Mouse (Mus musculus) cerebellum, adult 11 months (tissue): ENCODE measurements around the gene Gtf2a2.
"Not testable (repeated sequence)": the region's sequence is repeated elsewhere in the genome, so short reads cannot be mapped to it uniquely, and the experiment has no call there.

Experiments used
- DNase-seq: peaks from one replicate; pipeline ENCODE4 v3.0.0; 2022

Gtf2a2 gene

GRCm38 (mm10) chr9:70022083-70022482, 9.7 kb downstream of the Gtf2a2 start:
- no peak for DNase-seq

DNA sequence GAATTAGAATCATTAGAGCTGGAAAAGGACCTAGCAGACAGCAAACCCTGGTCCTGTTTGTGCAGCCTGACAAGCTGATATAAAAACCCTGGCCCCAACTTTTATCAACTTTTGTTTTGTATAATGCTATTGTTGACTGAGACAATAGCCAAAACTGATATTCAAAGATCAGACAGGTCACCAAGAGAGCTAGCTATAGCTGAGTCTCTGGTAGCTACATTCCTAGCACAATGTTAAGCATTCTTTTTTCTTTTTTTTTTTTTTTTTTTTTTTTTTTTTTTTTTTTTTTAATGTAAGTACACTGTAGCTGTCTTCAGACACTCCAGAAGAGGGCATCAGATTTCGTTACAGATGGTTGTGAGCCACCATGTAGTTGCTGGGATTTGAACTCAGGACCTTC, 11.3 kb downstream of the Gtf2a2 start:
- DNase-seq = not testable (repeated sequence)

DNA sequence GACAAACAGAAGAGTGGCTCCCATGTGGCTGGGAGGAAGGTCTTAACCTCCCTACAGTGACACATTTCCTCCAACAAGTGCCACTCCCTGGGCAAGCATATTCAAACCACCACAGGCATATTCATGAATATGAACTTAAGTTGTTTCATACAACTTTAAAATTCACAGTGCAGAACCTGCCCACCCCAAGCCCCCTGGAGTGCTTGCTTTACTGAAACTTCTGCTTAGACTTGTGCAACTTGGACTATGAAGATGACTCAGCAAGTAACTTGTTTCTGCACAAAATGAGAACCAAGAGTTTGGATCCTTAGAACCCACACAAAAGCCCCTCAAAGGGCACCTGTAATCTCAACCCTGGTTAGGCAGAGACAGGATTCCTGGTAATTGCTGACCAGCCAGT, 12.3 kb downstream of the Gtf2a2 start:
- no peak for DNase-seq

DNA sequence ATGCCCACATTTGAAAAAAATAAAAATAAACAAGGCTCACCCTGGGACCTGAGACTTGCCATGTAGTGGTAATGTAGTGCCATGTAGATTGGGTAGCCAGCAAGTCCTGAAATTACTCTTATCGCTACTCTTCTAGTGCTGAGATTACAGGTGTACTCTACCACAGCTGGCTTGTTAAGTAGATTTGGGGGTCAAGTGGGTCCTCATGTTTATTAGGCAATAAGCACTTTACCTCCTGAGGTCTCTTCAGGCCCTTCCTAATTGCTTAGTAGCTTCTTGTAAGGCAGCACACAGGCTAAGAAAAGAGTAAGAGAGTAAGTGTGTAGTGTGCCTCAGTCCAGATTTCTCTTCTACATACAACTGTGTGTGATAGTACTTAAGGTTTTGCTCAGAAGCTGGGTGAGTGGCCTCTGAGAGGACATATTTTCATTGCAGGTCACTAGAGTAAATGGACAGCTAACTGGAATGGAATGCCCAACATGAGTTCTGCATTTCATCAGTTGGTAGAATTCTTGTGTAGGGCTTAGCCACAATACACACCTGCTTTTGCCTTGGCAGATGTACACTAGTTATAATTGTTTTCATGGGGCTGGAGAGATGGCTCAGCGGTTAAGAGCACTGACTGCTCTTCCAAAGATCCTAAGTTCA, 13.1 kb downstream of the Gtf2a2 start:
- no peak for DNase-seq

GRCm38 (mm10) chr9:70032167-70032566, 19.8 kb downstream of the Gtf2a2 start:
- no peak for DNase-seq

DNA sequence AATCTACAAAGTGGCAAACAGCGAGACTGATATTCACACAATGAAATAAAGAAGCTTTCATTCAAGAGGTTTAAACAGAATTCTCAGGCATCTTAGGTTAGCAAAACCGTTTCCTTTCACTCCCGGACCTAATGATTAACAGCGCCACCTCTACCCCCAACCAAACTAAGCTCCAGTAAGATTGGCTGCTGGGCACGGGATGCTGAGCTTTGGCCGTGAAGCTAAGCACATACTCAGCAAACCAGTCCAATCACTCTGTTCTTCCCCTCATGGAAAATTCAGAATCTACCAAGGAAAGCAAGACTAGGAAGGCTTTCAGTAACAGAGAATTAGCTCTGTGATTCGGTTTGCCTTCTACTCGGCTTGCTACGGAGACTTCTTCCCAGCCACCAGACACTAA, 20.7 kb downstream of the Gtf2a2 start:
- DNase-seq = no peak

- DNase-seq = no peak
Observed at GRCm38 (mm10) chr9:70034702-70035101, 22.4 kb downstream of the Gtf2a2 start.

DNA sequence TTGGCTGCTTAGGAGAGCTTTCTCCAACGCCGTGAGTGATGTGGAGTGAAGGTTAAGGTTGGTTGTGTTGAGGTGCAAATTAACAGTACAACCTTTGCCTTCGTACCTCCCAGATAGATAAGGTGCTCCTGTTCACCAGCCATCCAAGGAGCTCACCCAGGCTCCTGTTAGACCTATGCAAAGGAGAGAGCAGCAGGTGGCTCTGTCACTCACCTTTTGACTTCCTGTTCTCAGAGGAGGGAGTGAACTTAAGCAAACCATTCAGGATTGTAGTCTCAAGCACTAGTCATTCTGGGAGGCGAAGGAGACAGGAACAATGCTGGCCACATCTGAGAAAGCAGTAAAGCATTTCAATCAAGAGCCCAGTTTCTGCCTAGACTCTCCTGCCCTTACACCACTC, 24.3 kb downstream of the Gtf2a2 start:
- no peak for DNase-seq

DNA sequence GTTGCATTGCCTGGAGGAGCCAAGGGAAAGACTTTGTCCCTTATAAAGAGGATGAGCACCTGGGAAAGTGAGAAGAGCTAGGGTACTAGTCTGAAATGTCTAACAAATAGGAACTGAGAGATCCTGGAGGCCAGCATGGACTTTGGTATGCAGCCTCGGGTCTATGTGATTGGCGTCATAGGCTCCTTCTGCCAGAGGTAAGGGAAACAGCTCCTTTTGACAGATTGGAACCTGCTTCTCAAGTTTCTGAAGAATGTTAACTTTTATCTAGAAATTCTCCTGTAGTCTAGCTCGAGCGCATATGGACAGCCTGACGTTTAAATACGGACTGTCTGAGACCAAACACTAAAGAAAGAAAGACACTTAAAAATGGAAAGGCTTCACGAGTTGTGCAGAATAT, 25.6 kb downstream of the Gtf2a2 start, which contains the start of gene Gcnt3:
Gene Gcnt3, minus strand, starts transcription at position 101 of the 400 bp plus-strand sequence.
- no peak for DNase-seq

- no peak for DNase-seq
Observed at GRCm38 (mm10) chr9:70039597-70040385, 27.4 kb downstream of the Gtf2a2 start.

- no peak for DNase-seq
Observed at GRCm38 (mm10) chr9:70040570-70040969, 28.2 kb downstream of the Gtf2a2 start.

DNA sequence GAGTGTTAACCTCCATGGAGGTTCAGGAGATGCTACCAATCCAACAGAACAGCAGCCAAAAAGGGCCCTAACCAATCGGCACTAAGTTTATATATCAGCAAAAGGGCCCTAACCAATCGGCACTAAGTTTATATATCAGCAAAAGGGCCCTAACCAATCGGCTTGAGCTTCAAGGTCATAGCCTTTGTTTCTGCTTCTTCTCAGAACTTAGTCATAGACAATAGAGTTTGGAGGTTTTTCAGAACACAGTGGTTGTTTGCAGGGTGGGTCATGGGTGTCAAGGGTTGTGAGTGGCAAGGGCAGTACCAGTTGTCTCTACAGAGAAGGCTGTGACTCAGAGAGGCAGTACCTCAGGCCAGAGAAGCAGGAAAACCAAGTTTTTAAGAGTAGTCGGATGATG, 29.8 kb downstream of the Gtf2a2 start:
- no peak for DNase-seq

- no peak for DNase-seq
Observed at GRCm38 (mm10) chr9:70042935-70043334, 30.6 kb downstream of the Gtf2a2 start.

- DNase-seq = no peak
Observed at GRCm38 (mm10) chr9:70044865-70045264, 32.5 kb downstream of the Gtf2a2 start.

DNA sequence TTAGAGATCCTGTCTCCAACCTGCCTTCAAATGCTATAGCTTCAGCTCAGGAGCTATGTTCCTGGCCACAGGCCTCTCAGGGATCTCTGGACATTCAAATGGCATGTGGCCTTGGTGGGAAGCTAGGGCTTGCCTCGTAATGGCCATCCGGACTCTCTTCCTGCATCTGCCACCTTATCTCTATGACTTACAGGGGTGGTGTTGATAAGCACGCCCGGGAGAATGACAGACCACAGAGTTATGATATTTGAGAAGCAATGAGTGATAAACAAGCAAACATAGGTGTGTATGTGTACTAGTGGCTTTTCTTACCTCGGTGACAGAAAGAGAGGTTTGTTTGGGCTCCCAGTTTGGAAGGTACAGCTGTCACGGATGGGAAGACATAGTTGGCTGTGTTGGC, 33.9 kb downstream of the Gtf2a2 start:
- no peak for DNase-seq

GRCm38 (mm10) chr9:70047839-70048238, 35.5 kb downstream of the Gtf2a2 start:
- DNase-seq = no peak

GRCm38 (mm10) chr9:70048280-70048679, 35.9 kb downstream of the Gtf2a2 start:
- no peak for DNase-seq

DNA sequence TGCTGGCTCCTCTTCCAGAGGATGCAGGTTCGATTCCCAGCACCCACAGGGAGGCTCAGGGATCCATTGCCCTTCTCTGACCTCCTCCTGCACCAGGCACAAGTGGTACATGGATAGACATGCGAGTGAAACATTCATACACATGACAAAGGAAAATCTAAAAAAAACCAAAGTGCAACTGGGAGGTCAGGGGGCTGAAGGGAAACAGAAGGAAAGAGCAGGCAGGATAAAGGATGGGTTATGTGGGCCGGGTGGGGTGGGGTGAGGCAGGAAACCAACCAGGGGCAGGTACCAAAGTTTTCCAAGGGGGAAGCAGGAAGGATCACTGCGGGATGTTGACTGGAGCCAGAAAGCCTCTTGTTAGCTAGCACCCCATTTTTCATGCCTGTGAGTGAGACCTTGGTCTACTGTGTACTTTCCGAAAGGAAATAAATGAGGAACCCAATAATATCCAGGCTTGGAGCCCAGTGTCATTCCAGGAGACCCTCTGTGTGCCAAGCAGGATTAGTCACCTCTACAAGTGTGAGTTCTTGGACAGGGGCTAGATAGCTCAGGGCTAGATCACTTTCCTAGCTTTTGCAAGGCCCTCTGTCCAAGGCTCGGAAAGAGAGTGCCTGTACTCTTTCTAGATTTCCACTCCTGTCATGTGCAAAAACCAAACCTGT, 36.5 kb downstream of the Gtf2a2 start:
- DNase-seq = no peak

- DNase-seq = no peak
Observed at GRCm38 (mm10) chr9:70049416-70049783, 37.0 kb downstream of the Gtf2a2 start.

DNA sequence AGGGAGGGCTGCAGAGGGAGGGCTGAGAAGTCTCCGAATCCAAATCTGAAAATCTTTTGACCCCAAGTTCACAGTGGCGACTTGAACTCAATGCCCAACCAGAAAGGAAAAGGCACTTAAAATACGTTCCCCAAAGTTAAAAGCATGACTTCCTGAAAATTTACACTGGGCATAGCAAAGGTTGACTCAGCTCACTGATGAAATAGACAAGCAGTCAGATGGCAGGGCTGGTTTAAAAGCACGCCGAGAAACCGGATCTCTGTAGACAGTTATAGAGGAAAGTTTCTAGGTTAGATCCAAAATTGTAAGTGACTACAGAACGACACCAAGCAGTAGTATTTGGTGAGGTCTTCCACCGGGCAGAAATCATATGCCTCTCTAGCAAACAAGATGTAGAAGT, 37.5 kb downstream of the Gtf2a2 start:
- DNase-seq = no peak

GRCm38 (mm10) chr9:70052730-70053129, 40.4 kb downstream of the Gtf2a2 start:
- no peak for DNase-seq

- no peak for DNase-seq
Observed at GRCm38 (mm10) chr9:70053411-70053810, 41.1 kb downstream of the Gtf2a2 start.

DNA sequence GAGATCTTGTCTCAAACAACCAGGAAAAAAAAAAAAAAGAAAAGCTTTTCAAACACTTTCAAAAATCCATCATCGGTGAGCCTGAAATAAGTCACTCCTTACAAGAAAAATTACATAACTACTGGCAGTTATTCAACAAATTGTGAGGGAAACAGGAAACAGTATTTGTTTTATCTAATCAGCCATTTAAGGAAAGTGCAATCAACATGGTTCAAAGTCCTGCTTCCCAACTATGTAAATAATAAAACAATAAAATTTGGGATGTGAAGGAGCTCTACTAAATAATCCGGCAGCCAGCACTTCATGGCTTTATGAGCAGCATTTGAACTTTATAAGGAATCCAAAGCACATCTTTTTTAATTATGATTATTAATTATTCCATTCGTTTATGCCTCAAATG, 49.7 kb downstream of the Gtf2a2 start:
- no peak for DNase-seq

- DNase-seq = no peak
Observed at GRCm38 (mm10) chr9:70067497-70067896, 55.1 kb downstream of the Gtf2a2 start.
